Mouse (Mus musculus): Measurements from ENCODE around the gene Rbfox1.

Gene Rbfox1

GRCm38 (mm10) chr16:5992045-5993011 is 107.2 kb downstream of the Rbfox1 start:
- in situ Hi-C loops (cut with MboI, MseI): no loop called here

- in situ Hi-C loops (cut with MboI, MseI): no loop called here
Measured at GRCm38 (mm10) chr16:5997136-5997535, 112.0 kb downstream of the Rbfox1 start.

GRCm38 (mm10) chr16:5997651-5998050 is 112.5 kb downstream of the Rbfox1 start:
- in situ Hi-C loops (cut with MboI, MseI): no loop called here

- in situ Hi-C loops (cut with MboI, MseI): no loop called here
Measured at GRCm38 (mm10) chr16:6000016-6000415, 114.9 kb downstream of the Rbfox1 start.

DNA sequence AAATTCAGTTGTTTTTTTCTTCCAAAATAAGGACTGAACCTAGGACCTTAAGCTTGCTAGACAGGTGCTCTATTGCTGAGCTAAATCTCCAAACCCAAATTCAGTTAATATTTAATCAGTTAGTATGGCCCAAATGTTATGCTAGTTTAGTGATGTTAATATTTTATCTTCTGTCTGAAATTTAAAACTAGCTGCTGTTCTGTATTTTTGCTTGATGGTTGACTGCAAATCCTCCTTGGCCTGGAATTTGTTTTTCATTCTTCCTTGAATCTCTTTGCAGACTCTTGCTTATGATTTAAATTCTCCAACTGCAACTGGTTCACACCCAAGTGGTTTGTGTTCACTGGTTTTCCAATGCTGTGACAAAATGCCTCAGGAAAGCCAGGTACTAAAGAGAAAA is 121.8 kb downstream of the Rbfox1 start:
- in situ Hi-C loops (cut with MboI, MseI): no loop called here

DNA sequence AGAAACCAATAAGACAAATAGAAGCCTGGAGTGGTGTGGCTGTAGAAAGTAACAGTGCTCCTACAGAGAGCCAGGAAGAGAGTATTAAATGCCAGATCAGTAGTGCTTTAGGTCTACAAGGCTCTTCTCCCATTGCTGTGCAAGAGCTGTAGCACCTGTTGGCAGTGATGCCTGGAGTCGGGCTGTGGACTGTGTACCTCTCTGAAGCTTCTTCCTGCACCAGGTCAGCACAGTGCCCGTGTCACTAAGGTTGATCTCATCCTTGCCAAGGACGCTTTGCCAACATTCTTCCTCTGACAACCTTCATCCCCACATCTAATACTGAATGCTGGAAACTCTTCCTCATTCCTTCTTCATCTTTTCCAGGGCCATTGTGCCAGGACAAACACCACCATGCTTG is 127.7 kb downstream of the Rbfox1 start:
- in situ Hi-C loops (cut with MboI, MseI): no loop called here

DNA sequence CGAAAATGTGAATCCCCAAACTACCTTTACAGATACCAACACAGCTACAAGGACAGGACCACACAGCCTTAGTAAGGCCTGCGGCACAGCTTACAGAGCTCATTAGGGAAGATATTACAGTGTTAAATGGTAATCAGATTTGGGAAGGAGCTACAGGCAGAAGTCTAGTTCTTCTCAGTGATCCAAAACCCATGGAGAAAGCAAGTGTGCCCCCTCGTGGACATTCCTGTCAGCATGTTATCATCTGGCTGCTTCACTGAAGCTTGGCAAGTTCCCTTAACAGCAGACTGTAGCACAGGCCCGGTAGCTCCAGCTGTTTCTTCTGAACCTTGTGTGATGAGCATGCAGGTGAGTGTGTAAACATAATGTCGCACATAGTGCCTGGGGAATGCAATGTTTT is 133.5 kb downstream of the Rbfox1 start:
- in situ Hi-C loops (cut with MboI, MseI): no loop called here

- in situ Hi-C loops (cut with MboI, MseI): no loop called here
Measured at GRCm38 (mm10) chr16:6019361-6019760, 134.2 kb downstream of the Rbfox1 start.

- in situ Hi-C loops (cut with MboI, MseI): no loop called here
Measured at GRCm38 (mm10) chr16:6031280-6031679, 146.1 kb downstream of the Rbfox1 start.

DNA sequence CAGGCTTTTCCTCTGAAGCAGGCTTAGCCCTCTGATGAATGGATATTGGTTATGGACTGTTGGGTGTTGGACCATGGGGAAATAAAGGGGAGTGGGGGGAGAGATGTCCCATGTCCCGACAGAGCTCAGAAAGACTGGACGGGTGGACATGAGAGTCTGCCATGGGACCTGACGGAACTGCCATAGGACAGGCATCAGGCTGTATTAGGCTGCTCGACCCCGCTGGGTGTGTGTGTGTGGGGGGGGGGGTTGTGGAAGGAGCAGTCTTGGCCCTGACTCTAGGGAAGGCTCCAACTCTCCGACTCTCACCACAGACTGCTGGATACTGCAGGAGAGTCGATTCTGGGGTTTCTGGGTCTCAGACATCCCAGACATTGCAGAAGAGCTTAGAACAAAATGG is 147.4 kb downstream of the Rbfox1 start:
- in situ Hi-C loops (cut with MboI, MseI): no loop called here

DNA sequence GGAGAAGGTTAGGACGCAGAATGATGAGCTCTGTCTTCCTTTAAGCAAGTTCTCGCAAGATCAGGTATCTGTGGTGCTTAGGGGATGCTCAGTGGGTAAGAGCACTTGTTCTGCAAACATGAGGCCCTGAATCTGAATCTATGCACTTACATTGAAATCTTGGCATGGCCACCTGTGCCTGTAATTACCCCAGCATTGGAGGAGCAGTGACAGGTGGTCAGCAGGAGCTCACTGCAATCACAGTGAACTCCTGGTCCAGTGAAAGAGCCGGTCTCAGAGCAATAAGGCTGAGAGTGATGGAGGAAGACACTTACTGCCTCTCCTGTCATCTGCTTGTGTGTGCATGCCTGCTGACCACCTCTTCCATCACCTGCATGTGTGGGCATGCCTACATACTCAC is 149.7 kb downstream of the Rbfox1 start:
- in situ Hi-C loops (cut with MboI, MseI): no loop called here

GRCm38 (mm10) chr16:6037009-6037408 is 151.9 kb downstream of the Rbfox1 start:
- in situ Hi-C loops (cut with MboI, MseI): no loop called here

DNA sequence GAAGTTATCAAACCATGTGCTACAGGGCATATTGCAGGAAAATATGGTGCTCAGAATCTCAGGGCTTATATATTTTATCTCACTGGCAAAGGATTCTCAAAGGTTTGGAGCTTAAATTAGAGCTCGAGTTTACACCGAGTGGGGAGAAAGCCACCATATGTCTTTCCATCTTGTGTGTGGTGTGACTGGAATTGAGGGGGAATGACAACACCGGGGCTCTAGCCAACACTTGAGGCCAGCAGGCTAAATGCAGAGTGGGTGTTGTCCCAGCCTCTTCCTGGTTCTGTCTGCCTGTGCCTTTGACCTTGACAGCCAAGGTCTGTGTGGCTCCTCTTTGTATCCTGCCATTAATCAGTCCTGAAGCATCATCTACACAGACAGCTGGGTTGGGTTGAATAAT is 157.6 kb downstream of the Rbfox1 start:
- in situ Hi-C loops (cut with MboI, MseI): no loop called here

DNA sequence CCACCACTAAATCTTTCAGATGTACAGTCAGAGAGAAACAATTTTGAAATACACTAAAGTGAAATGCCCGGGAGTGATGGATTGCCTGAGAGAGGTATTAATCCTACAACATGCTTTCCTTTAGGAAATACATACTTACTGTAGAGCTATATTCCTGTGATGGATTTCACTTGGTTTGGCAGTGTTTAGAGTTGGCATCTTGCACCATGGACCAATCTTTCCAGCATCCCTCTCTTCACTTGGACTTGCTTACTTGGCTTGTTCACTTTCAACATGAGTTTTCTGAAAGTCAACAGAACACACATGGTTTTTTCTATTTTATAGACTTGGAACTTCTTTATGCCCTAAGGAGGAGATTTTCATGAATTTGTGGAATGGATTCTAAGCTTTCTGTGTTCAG is 163.4 kb downstream of the Rbfox1 start:
- in situ Hi-C loops (cut with MboI, MseI): no loop called here

- in situ Hi-C loops (cut with MboI, MseI): no loop called here
Measured at GRCm38 (mm10) chr16:6062495-6062894, 177.3 kb downstream of the Rbfox1 start.

- in situ Hi-C loops (cut with MboI, MseI): no loop called here
Measured at GRCm38 (mm10) chr16:6065481-6065880, 180.3 kb downstream of the Rbfox1 start.

GRCm38 (mm10) chr16:6075442-6076050 is 190.4 kb downstream of the Rbfox1 start:
- in situ Hi-C loops (cut with MboI, MseI): no loop called here

- in situ Hi-C loops (cut with MboI, MseI): no loop called here
Measured at GRCm38 (mm10) chr16:6079017-6079416, 193.9 kb downstream of the Rbfox1 start.

GRCm38 (mm10) chr16:6084701-6085365 is 199.7 kb downstream of the Rbfox1 start:
- in situ Hi-C loops (cut with MboI, MseI): no loop called here

GRCm38 (mm10) chr16:6086200-6086599 is 201.0 kb downstream of the Rbfox1 start:
- in situ Hi-C loops (cut with MboI, MseI): no loop called here

DNA sequence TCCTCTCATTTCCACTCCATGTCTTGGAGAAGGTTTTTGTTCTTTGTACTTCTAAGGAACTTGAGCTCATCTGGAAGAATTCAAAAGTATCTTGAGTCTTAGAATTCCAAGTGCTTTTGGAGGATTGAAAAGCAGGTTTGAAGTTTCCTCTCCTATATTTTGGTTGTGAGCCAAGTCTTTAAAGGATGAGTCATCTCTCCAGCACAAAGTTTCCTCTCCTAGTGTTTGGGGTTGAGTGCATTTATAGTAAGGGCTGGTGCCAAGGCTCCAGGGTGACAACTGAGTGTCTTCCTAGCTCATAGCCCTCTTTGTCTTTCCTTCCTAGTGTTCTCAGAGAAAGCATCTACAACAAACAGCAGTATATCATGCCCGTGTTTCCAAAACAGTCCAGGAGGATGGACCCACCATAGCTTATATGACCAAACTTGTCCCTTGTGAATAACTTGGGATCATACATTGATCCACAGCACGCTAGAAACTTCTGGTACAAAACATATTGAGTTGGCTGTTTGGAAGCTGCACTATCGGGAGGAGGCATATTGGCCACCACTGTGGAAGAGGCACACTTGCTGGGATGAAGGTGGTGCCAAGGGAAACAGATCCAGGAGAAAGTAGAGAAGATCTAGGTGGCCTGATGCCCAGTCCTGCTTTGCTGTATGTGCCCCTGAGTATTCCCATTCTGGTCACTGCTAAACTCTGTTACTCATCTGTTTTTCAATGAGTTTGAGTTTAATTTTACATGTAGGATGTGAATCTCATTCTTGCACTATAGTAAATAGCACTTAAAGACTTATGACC is 206.4 kb downstream of the Rbfox1 start:
- in situ Hi-C loops (cut with MboI, MseI): no loop called here

Measured in regulatory T cell (primary cell).